Mouse (Mus musculus): ENCODE results near the gene Gm20388. TPM values are rescaled to one million over a fixed set of nuclear protein-coding genes. Genes with fewer than 3 reads are reported as not detected.

Gene Gm20388
- polyA plus RNA-seq, 1 experiment from 2014 or later = not detected

- peak; percentile 11; the same call in 1 of the 2 replicates for ATAC-seq (ENCODE audit: low FRiP score, low TSS enrichment)
- H3K4me1 ChIP-seq (ENCODE audit: control insufficient read depth, insufficient read depth, low read length) = peaks cover 23% of the 10 kb centered on the region
- no peak overlapping the region for H3K4me2 ChIP-seq (replicated peaks; ENCODE audit: low read depth, low read length)
- peaks cover 6% of the 10 kb centered on the region; the same call in 1 of the 2 replicates for H3K9me3 ChIP-seq (ENCODE audit: control insufficient read depth, low read length)
- H3K27me3 ChIP-seq (ENCODE audit: control insufficient read depth, insufficient read depth, low read length) = peaks cover 20% of the 10 kb centered on the region
- H3K4me3 ChIP-seq (ENCODE audit: low read length) = no peak overlapping the region
- no peak overlapping the region; the same call in 1 of the 2 replicates for H3K9ac ChIP-seq (ENCODE audit: low read depth, low read length)
- no peak overlapping the region for H3K27ac ChIP-seq (ENCODE audit: low read depth, low read length)
- H3K36me3 ChIP-seq (ENCODE audit: control insufficient read depth, insufficient read depth, low read length) = no peaks in the 10 kb centered on the region
- whole genome bisulfite sequencing = 10% methylated on average over 11 of the region's 11 CpGs
These were observed 991.7 kb downstream of the Gm20388 start for GRCm38 (mm10) chr8:120902346-120902745.

GRCm38 (mm10) chr8:120907671-120908070, 997.0 kb downstream of the Gm20388 start:
- Histone ChIP-seq H3K27ac (ENCODE audit: low read depth, low read length) (no peak overlapping the region), H3K4me2 (replicated peaks; ENCODE audit: low read depth, low read length) (no peak overlapping the region), H3K9me3 (ENCODE audit: control insufficient read depth, low read length) (no peaks in the 10 kb centered on the region), H3K36me3 (ENCODE audit: control insufficient read depth, insufficient read depth, low read length) (no peaks in the 10 kb centered on the region), H3K4me3 (ENCODE audit: low read length) (no peak overlapping the region), H3K9ac (ENCODE audit: low read depth, low read length) (no peak overlapping the region), H3K4me1 (ENCODE audit: control insufficient read depth, insufficient read depth, low read length) (0 out of 2 replicates have a peak, but pooled peaks cover 5% of the 10 kb centered on the region), H3K27me3 (ENCODE audit: control insufficient read depth, insufficient read depth, low read length) (peaks cover 20% of the 10 kb centered on the region)
- ATAC-seq (ENCODE audit: low FRiP score, low TSS enrichment) = no peak
- 51% methylated on average over 6 of the region's 6 CpGs for WGBS

GRCm38 (mm10) chr8:120910936-120911335, 1000.3 kb downstream of the Gm20388 start:
- ATAC-seq (ENCODE audit: low FRiP score, low TSS enrichment) = no peak
- 0 out of 2 replicates have a peak, but pooled peaks cover 5% of the 10 kb centered on the region for H3K4me1 ChIP-seq (ENCODE audit: control insufficient read depth, insufficient read depth, low read length)
- no peak overlapping the region for H3K4me3 ChIP-seq (ENCODE audit: low read length)
- H3K27me3 ChIP-seq (ENCODE audit: control insufficient read depth, insufficient read depth, low read length) = peaks cover 21% of the 10 kb centered on the region
- no peak overlapping the region for H3K27ac ChIP-seq (ENCODE audit: low read depth, low read length)
- no peaks in the 10 kb centered on the region for H3K36me3 ChIP-seq (ENCODE audit: control insufficient read depth, insufficient read depth, low read length)
- 59% methylated on average over 2 of the region's 2 CpGs for WGBS
- H3K9ac ChIP-seq (ENCODE audit: low read depth, low read length) = no peak overlapping the region
- no peak overlapping the region for H3K4me2 ChIP-seq (replicated peaks; ENCODE audit: low read depth, low read length)
- H3K9me3 ChIP-seq (ENCODE audit: control insufficient read depth, low read length) = no peaks in the 10 kb centered on the region

- Histone ChIP-seq H3K9ac (ENCODE audit: low read depth, low read length) (no peak overlapping the region), H3K27ac (ENCODE audit: low read depth, low read length) (no peak overlapping the region)
These were observed 1001.8 kb downstream of the Gm20388 start for GRCm38 (mm10) chr8:120912463-120912862.

GRCm38 (mm10) chr8:120916831-120917435, 1006.3 kb downstream of the Gm20388 start:
- no peaks in the 10 kb centered on the region for H3K4me1 ChIP-seq (ENCODE audit: control insufficient read depth, insufficient read depth, low read length)
- H3K4me2 ChIP-seq (replicated peaks; ENCODE audit: low read depth, low read length) = no peak overlapping the region
- no peaks in the 10 kb centered on the region for H3K36me3 ChIP-seq (ENCODE audit: control insufficient read depth, insufficient read depth, low read length)
- H3K9ac ChIP-seq (ENCODE audit: low read depth, low read length) = no peak overlapping the region
- no peak for ATAC-seq (ENCODE audit: low FRiP score, low TSS enrichment)
- H3K27ac ChIP-seq (ENCODE audit: low read depth, low read length) = no peak overlapping the region
- 68% methylated on average over 14 of the region's 14 CpGs for WGBS
- no peaks in the 10 kb centered on the region for H3K9me3 ChIP-seq (ENCODE audit: control insufficient read depth, low read length)
- H3K27me3 ChIP-seq (ENCODE audit: control insufficient read depth, insufficient read depth, low read length) = peaks cover 19% of the 10 kb centered on the region
- H3K4me3 ChIP-seq (ENCODE audit: low read length) = no peak overlapping the region

More at GRCm38 (mm10) chr8:120912463-120912862, 1001.8 kb downstream of the Gm20388 start:
- no peak overlapping the region for H3K4me2 ChIP-seq (replicated peaks; ENCODE audit: low read depth, low read length)
- no peaks in the 10 kb centered on the region for H3K9me3 ChIP-seq (ENCODE audit: control insufficient read depth, low read length)
- no peak for ATAC-seq (ENCODE audit: low FRiP score, low TSS enrichment)
- H3K27me3 ChIP-seq (ENCODE audit: control insufficient read depth, insufficient read depth, low read length) = peaks cover 25% of the 10 kb centered on the region
- H3K36me3 ChIP-seq (ENCODE audit: control insufficient read depth, insufficient read depth, low read length) = no peaks in the 10 kb centered on the region
- 14% methylated on average over 6 of the region's 6 CpGs for WGBS
- H3K4me3 ChIP-seq (ENCODE audit: low read length) = no peak overlapping the region
- 0 out of 2 replicates have a peak, but pooled peaks cover 5% of the 10 kb centered on the region for H3K4me1 ChIP-seq (ENCODE audit: control insufficient read depth, insufficient read depth, low read length)

GRCm38 (mm10) chr8:120920527-120920926, 1009.9 kb downstream of the Gm20388 start:
- H3K27me3 ChIP-seq (ENCODE audit: control insufficient read depth, insufficient read depth, low read length) = peaks cover 8% of the 10 kb centered on the region
- H3K36me3 ChIP-seq (ENCODE audit: control insufficient read depth, insufficient read depth, low read length) = no peaks in the 10 kb centered on the region
- H3K9me3 ChIP-seq (ENCODE audit: control insufficient read depth, low read length) = no peaks in the 10 kb centered on the region
- no peak overlapping the region for H3K9ac ChIP-seq (ENCODE audit: low read depth, low read length)
- 67% methylated on average over 4 of the region's 4 CpGs for WGBS
- no peak overlapping the region for H3K4me3 ChIP-seq (ENCODE audit: low read length)
- H3K4me2 ChIP-seq (replicated peaks; ENCODE audit: low read depth, low read length) = no peak overlapping the region
- ATAC-seq (ENCODE audit: low FRiP score, low TSS enrichment) = no peak
- no peaks in the 10 kb centered on the region for H3K4me1 ChIP-seq (ENCODE audit: control insufficient read depth, insufficient read depth, low read length)
- H3K27ac ChIP-seq (ENCODE audit: low read depth, low read length) = no peak overlapping the region

- Histone ChIP-seq H3K27ac (ENCODE audit: low read depth, low read length) (no peak overlapping the region), H3K4me2 (replicated peaks; ENCODE audit: low read depth, low read length) (no peak overlapping the region), H3K4me3 (ENCODE audit: low read length) (no peak overlapping the region), H3K27me3 (ENCODE audit: control insufficient read depth, insufficient read depth, low read length) (peaks cover 17% of the 10 kb centered on the region), H3K9ac (ENCODE audit: low read depth, low read length) (no peak overlapping the region), H3K4me1 (ENCODE audit: control insufficient read depth, insufficient read depth, low read length) (no peaks in the 10 kb centered on the region), H3K36me3 (ENCODE audit: control insufficient read depth, insufficient read depth, low read length) (no peaks in the 10 kb centered on the region), H3K9me3 (ENCODE audit: control insufficient read depth, low read length) (no peaks in the 10 kb centered on the region)
- no peak for ATAC-seq (ENCODE audit: low FRiP score, low TSS enrichment)
- WGBS = 89% methylated on average over 9 of the region's 9 CpGs
These were observed 1015.6 kb downstream of the Gm20388 start for GRCm38 (mm10) chr8:120926201-120926600.

GRCm38 (mm10) chr8:120928082-120928481, 1017.4 kb downstream of the Gm20388 start:
- H3K4me2 ChIP-seq (replicated peaks; ENCODE audit: low read depth, low read length) = no peak overlapping the region
- no peak overlapping the region for H3K27ac ChIP-seq (ENCODE audit: low read depth, low read length)
- H3K9ac ChIP-seq (ENCODE audit: low read depth, low read length) = no peak overlapping the region
- H3K4me3 ChIP-seq (ENCODE audit: low read length) = no peak overlapping the region
- no peaks in the 10 kb centered on the region for H3K4me1 ChIP-seq (ENCODE audit: control insufficient read depth, insufficient read depth, low read length)
- peaks cover 26% of the 10 kb centered on the region for H3K27me3 ChIP-seq (ENCODE audit: control insufficient read depth, insufficient read depth, low read length)
- no peaks in the 10 kb centered on the region for H3K9me3 ChIP-seq (ENCODE audit: control insufficient read depth, low read length)
- ATAC-seq (ENCODE audit: low FRiP score, low TSS enrichment) = no peak
- no peaks in the 10 kb centered on the region for H3K36me3 ChIP-seq (ENCODE audit: control insufficient read depth, insufficient read depth, low read length)
- 91% methylated on average over 6 of the region's 6 CpGs for WGBS

- peaks cover 68% of the 10 kb centered on the region for H3K27me3 ChIP-seq (ENCODE audit: control insufficient read depth, insufficient read depth, low read length)
- no peak for ATAC-seq (ENCODE audit: low FRiP score, low TSS enrichment)
- WGBS = 95% methylated on average over 9 of the region's 9 CpGs
- no peak overlapping the region for H3K27ac ChIP-seq (ENCODE audit: low read depth, low read length)
- H3K9ac ChIP-seq (ENCODE audit: low read depth, low read length) = no peak overlapping the region
- no peak overlapping the region for H3K4me3 ChIP-seq (ENCODE audit: low read length)
- no peaks in the 10 kb centered on the region for H3K9me3 ChIP-seq (ENCODE audit: control insufficient read depth, low read length)
- H3K4me1 ChIP-seq (ENCODE audit: control insufficient read depth, insufficient read depth, low read length) = peaks cover 5% of the 10 kb centered on the region; the same call in 1 of the 2 replicates
- no peak overlapping the region for H3K4me2 ChIP-seq (replicated peaks; ENCODE audit: low read depth, low read length)
- H3K36me3 ChIP-seq (ENCODE audit: control insufficient read depth, insufficient read depth, low read length) = no peaks in the 10 kb centered on the region
These were observed 1024.0 kb downstream of the Gm20388 start for GRCm38 (mm10) chr8:120934596-120934995.
